Comparison of ENCODE assay signal across 7 mouse cellular contexts in genomic region chr14:34310234-34310965, GRCm38 (mm10). TPM values are rescaled to one million over a fixed set of nuclear protein-coding genes. Genes with fewer than 3 reads are reported as not detected.
A peak's percentile ranks its signal among the peaks of the same experiment; 100 is the strongest.
DNase-seq lines count a peak whose midpoint lies in the region; ATAC-seq and TF ChIP-seq lines count a peak whose summit lies in the region.

Gene Shld2 (minus strand): TSS chr14:34310493.
Gene Glud1 (plus strand): TSS chr14:34310727.

- peak within 1 kb of the TSS; percentile 86 for H3K4me2 ChIP-seq in intestine, postnatal 0 days (replicated peaks; ENCODE audit: low read depth)
- H3K4me2 ChIP-seq in midbrain, embryonic 12.5 days (replicated peaks): peak within 1 kb of the TSS; percentile 78

- H3K9me3 ChIP-seq in intestine, postnatal 0 days (ENCODE audit: control insufficient read depth): no peaks in the 10 kb centered on the region
- H3K9me3 ChIP-seq in midbrain, embryonic 12.5 days: no peaks in the 10 kb centered on the region

- peak; percentile 94 for DNase-seq in adrenal gland, adult 8-10 months
- DNase-seq in embryo, embryonic 9.5 days (ENCODE audit: extremely low spot score): peak; percentile 97
- DNase-seq in gonadal fat pad, adult 2 months (ENCODE audit: low read depth): peak; percentile 31
- DNase-seq in left cerebral cortex, postnatal 4 days: peak; percentile 97

- intact Hi-C loops in left cerebral cortex, postnatal 4 days (cut with DNase I): no loop called here

- H3K27ac ChIP-seq in intestine, postnatal 0 days (ENCODE audit: low read depth, low read length): peak within 1 kb of the TSS; percentile 96
- H3K27ac ChIP-seq in midbrain, embryonic 12.5 days (replicated peaks): peak within 1 kb of the TSS; percentile 99
- peak within 1 kb of the TSS; percentile 95 for H3K27ac ChIP-seq in small intestine, adult 2 months (ENCODE audit: insufficient read depth, low read depth, low read length)

- under 1% methylated on average over 93 of the region's 100 CpGs for WGBS in intestine, postnatal 0 days
- under 1% methylated on average over 68 of the region's 100 CpGs for WGBS in midbrain, embryonic 12.5 days
- WGBS in small intestine, adult 2 months: under 1% methylated on average over 95 of the region's 100 CpGs

- peak within 1 kb of the TSS; percentile 87 for H3K9ac ChIP-seq in intestine, postnatal 0 days (ENCODE audit: low read depth, low read length)
- peak within 1 kb of the TSS; percentile 95 for H3K9ac ChIP-seq in midbrain, embryonic 12.5 days (replicated peaks)

- H3K4me3 ChIP-seq in intestine, postnatal 0 days (ENCODE audit: low read depth, low read length): peak within 1 kb of the TSS; percentile 92
- H3K4me3 ChIP-seq in midbrain, embryonic 12.5 days: peak within 1 kb of the TSS; percentile 93
- peak within 1 kb of the TSS; percentile 95 for H3K4me3 ChIP-seq in small intestine, adult 2 months (ENCODE audit: low read depth, low read length)

- H3K36me3 ChIP-seq in intestine, postnatal 0 days (ENCODE audit: control insufficient read depth, insufficient read depth): no peaks in the 10 kb centered on the region; the same call in 1 of the 2 replicates
- H3K36me3 ChIP-seq in midbrain, embryonic 12.5 days: no peaks in the 10 kb centered on the region
- H3K36me3 ChIP-seq in small intestine, adult 2 months (ENCODE audit: control insufficient read depth, insufficient read depth, low read length): peaks cover 6% of the 10 kb centered on the region

- TF ChIP-seq POLR2A in small intestine, adult 2 months (IDR thresholded peaks at IDR 0.05; ENCODE audit: low read depth, low read length): peak; percentile 90

- peak; percentile 97 for ATAC-seq in intestine, postnatal 0 days
- ATAC-seq in midbrain, embryonic 12.5 days (ENCODE audit: low FRiP score, low read depth): peak; percentile 96

- H3K4me1 ChIP-seq in intestine, postnatal 0 days (replicated peaks; ENCODE audit: control insufficient read depth, insufficient read depth, low read length): 0 out of 2 replicates have a peak, but pooled peaks cover 2% of the 10 kb centered on the region
- peaks cover 20% of the 10 kb centered on the region for H3K4me1 ChIP-seq in midbrain, embryonic 12.5 days
- H3K4me1 ChIP-seq in small intestine, adult 2 months (ENCODE audit: control insufficient read depth, insufficient read depth, insufficient read length, low read length): peaks cover 4% of the 10 kb centered on the region; the same call in 1 of the 2 replicates

- peak; percentile 34 for TF ChIP-seq CTCF in intestine, postnatal 0 days (IDR thresholded peaks at IDR 0.05; ENCODE audit: low read depth)
- no peak for TF ChIP-seq CTCF in small intestine, adult 2 months (IDR thresholded peaks at IDR 0.05; ENCODE audit: extremely low read depth, insufficient read length, insufficient replicate concordance, low read depth, low read length)

- H3K27me3 ChIP-seq in intestine, postnatal 0 days (replicated peaks; ENCODE audit: control insufficient read depth, insufficient read depth, low read length): no peaks in the 10 kb centered on the region
- H3K27me3 ChIP-seq in midbrain, embryonic 12.5 days: no peaks in the 10 kb centered on the region
- H3K27me3 ChIP-seq in small intestine, adult 2 months (ENCODE audit: control insufficient read depth, insufficient read depth, low read length): no peaks in the 10 kb centered on the region

RNA-seq across cellular contexts. Expression of gene Shld2, which starts in this region (rescaled TPM):
- 10 to 100 TPM; 11.3 to 13.5 (median 12.6) TPM for total RNA-seq in adrenal gland, adult 8-10 months (2022)
- 4.9 and 5.9 TPM in 2 replicates for polyA plus RNA-seq in gonadal fat pad, adult 2 months (2012; rRNA removed)
- polyA plus RNA-seq in intestine, postnatal 0 days (2015; fragmentation: Nextera tagmentation; extraction: Ambion mirVana): 3.1 and 3.9 TPM in 2 replicates
- 10 to 100 TPM in 1 of 2 experiments, 1 to 10 TPM in 1; 9.4 to 11.0 TPM for total RNA-seq in left cerebral cortex, postnatal 4 days (2021)
- 7.8 and 7.9 TPM in 2 replicates for polyA plus RNA-seq in midbrain, embryonic 12.5 days (2016; fragmentation: Nextera tagmentation; extraction: Ambion mirVana)
- 0.19 and 0.79 TPM in 2 replicates for polyA plus RNA-seq in small intestine, adult 2 months (2012; rRNA removed)

RNA-seq across cellular contexts. Expression of gene Glud1, which starts in this region (rescaled TPM):
- total RNA-seq in adrenal gland, adult 8-10 months (2022): 100 to 1,000 TPM; 213 to 238 (median 225) TPM
- polyA plus RNA-seq in gonadal fat pad, adult 2 months (2012; rRNA removed): 69.3 and 78.9 TPM in 2 replicates
- polyA plus RNA-seq in intestine, postnatal 0 days (2015; fragmentation: Nextera tagmentation; extraction: Ambion mirVana): 40.8 TPM in 2 replicates
- 100 to 1,000 TPM; 299 TPM for total RNA-seq in left cerebral cortex, postnatal 4 days (2021)
- polyA plus RNA-seq in midbrain, embryonic 12.5 days (2016; fragmentation: Nextera tagmentation; extraction: Ambion mirVana): 96.3 and 107 TPM in 2 replicates
- polyA plus RNA-seq in small intestine, adult 2 months (2012; rRNA removed): 33.8 and 223 TPM in 2 replicates

Comparison
In these comparisons a context has a peak if more than half of its experiments do, and no peak if none do; other contexts are left out.
1. Peak in every context shown above with its lines: DNase-seq, ATAC-seq, H3K4me3 ChIP-seq and H3K27ac ChIP-seq.
2. DNase-seq: peak in every context shown above with its lines; median percentile 97 in embryo, embryonic 9.5 days; 97 in left cerebral cortex, postnatal 4 days; 94 in adrenal gland, adult 8-10 months; 31 in gonadal fat pad, adult 2 months.